Mouse (Mus musculus) natural killer cell, adult 2 months (primary cell): ENCODE data around the gene Rnaseh2a.

Experiments
- DNase-seq, 2 experiments: peaks; one replicate each; pipeline ENCODE4 v3.0.0; 2022; ENCODE audit warnings: low spot score in 2 of 2

Rnaseh2a gene

GRCm38 (mm10) chr8:84907037-84907436 lies 62.5 kb downstream of the Rnaseh2a start:
- DNase-seq: no peak
